Mouse (Mus musculus): Measurements from ENCODE around the gene Kdm2a. TPM values are rescaled to one million over a fixed set of nuclear protein-coding genes. Genes with fewer than 3 reads are reported as not detected.

The Kdm2a gene
- 59.7 TPM in 2 replicates for polyA plus RNA-seq (2016; fragmentation: Nextera tagmentation; extraction: Ambion mirVana)

DNA sequence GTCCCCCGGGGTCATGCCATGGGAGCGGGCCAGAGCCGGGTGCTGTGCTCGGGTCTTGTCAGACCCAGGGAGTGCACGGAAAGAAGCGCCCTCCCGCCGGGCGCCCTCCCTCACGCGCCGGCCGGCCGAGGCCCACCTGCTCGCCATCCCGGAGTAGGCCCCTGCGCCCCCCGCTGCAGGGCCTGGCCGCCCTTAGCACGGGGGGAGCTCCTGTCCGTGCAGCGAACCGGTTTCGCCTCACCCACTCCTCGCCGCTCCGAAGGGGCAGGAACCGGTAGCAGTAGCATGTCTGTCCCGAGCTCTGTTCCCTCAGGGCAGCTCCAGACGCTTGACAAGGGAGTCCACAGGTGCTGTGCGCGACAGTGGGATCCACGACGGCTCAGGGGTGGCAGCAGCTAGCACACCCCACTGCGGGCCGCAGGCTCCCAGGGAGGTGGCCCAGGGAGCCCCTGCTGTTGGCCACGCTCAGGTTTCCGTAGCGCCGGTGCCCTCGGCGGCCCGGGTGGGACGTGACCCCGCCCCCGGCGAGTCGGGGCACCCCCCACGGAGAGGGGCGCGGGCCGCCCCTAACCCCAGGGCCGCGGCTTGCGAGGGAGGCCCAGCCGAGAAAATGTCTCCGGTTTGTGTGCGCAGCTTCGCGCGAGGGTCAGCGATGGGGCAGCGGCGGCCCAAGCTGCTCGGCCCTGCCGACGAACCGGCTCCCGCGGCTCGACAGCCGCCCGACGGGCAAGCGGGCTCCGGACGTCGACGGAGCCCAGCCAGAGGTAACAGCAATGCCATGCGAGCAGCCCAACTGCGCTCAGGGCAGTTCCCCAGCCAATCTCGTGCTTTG, at the start of gene Kdm2a:
Gene Kdm2a, minus strand, starts transcription at position 488 of the 832 bp plus-strand sequence.
- peak; percentile 73; the same call in 1 of the 2 replicates for ATAC-seq (ENCODE audit: low FRiP score)
- H3K4me1 ChIP-seq, result peaks cover 20% of the 10 kb centered on the region
- no peaks in the 10 kb centered on the region for H3K36me3 ChIP-seq
- peak within 1 kb of the TSS; percentile 99 for H3K4me3 ChIP-seq
- peak within 1 kb of the TSS; percentile 96 for H3K27ac ChIP-seq
- peak within 1 kb of the TSS; percentile 99 for H3K9ac ChIP-seq
- no peaks in the 10 kb centered on the region for H3K9me3 ChIP-seq (replicated peaks)
- H3K27me3 ChIP-seq, result no peaks in the 10 kb centered on the region
- peak within 1 kb of the TSS; percentile 69 for H3K4me2 ChIP-seq (replicated peaks)
- under 1% methylated on average over 82 of the region's 82 CpGs for WGBS

DNA sequence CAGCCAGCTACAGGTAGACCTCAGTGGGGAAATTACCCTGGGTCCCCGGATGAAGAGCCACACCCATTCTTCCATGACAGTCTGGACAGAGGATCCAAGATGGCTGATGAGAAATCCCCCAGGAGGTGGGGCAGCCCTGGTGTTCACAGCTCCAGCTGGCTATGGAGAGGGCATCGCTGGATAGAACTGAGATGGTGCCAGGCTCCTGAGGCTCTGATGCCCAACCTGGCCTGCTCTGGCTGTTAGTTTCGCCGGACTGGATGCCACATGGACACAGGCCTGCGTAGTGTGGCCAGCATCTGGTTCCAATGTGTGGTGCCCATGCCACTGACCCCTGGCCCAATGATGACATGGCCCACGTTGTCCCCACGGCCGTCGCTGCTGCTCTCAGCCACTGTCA, 49.4 kb upstream of the Kdm2a start:
- no peak for ATAC-seq (ENCODE audit: low FRiP score)
- WGBS, result 88% methylated on average over 9 of the region's 9 CpGs
- peaks cover 7% of the 10 kb centered on the region; the same call in 1 of the 2 replicates for H3K4me1 ChIP-seq
- no peaks in the 10 kb centered on the region for H3K36me3 ChIP-seq
- no peak overlapping the region for H3K9ac ChIP-seq
- no peaks in the 10 kb centered on the region for H3K27me3 ChIP-seq
- no peak overlapping the region for H3K4me2 ChIP-seq (replicated peaks)
- H3K4me3 ChIP-seq, result no peak overlapping the region
- no peaks in the 10 kb centered on the region for H3K9me3 ChIP-seq (replicated peaks)
- H3K27ac ChIP-seq, result no peak overlapping the region

DNA sequence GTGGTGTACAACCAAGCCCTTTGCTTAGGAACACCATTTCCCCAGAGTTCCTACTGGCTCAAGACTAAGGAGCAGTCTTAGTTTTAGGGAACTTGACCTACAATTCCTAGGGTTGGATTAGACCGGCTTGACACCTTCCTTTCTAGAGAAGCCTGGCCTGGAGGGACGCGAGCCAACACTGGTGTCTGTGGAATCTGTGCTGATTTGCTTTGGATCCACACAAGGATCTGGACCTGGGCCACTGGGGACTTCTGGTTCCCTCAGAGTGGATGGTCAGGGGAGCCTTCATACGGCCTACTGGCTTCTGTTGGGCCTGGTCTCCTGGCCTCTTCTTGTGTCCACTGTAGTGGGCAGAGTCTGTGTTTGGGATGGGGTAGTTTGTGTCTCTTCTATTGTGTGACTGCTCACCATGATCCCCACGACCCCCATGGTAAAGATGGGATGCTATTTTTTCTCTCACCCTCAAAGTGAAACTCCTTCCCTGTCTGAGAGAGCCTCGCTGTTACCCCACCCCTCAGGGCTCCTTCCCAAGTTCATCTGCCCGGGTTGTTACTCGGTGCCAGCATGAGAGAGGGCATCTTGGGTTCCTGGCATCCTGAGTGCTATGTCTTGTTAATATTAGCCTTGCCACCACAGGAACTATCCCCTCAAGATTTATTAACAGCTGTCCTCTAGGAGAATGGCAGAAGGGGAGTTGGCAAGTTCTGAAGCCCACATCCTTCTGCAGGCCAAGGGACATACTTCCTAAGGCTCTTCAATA, 48.8 kb upstream of the Kdm2a start:
- Histone ChIP-seq H3K4me1 (peaks cover 2% of the 10 kb centered on the region; the same call in 1 of the 2 replicates), H3K9me3 (replicated peaks) (no peaks in the 10 kb centered on the region), H3K36me3 (no peaks in the 10 kb centered on the region), H3K4me3 (no peak overlapping the region), H3K27me3 (no peaks in the 10 kb centered on the region), H3K4me2 (replicated peaks) (no peak overlapping the region), H3K27ac (no peak overlapping the region), H3K9ac (no peak overlapping the region)
- no peak for ATAC-seq (ENCODE audit: low FRiP score)
- 89% methylated on average over 8 of the region's 8 CpGs for WGBS

DNA sequence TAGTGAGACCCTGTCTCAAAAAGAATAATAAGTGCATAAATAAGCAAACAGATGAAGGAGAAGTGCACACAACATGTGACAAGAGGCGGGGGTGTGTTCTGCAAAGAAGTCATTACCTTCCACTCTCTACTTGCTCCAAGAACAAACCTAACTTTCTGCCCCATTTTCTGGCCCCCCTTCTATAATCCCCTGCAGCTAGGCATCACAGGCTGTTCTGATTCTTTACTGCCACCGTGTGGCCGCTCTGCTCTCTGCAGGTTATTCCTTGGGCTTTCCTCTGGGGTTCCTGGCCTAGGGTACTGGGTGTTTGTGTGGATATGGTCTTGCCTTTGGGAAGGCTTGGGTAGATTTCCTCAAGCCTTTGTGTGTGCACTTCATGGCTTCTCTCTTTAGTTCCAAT, 44.3 kb upstream of the Kdm2a start:
- no peak overlapping the region for H3K4me3 ChIP-seq
- WGBS, result 9% methylated on average over 3 of the region's 3 CpGs
- no peak overlapping the region for H3K27ac ChIP-seq
- H3K9ac ChIP-seq, result no peak overlapping the region
- H3K9me3 ChIP-seq (replicated peaks), result no peaks in the 10 kb centered on the region
- peaks cover 36% of the 10 kb centered on the region for H3K27me3 ChIP-seq
- H3K4me2 ChIP-seq (replicated peaks), result no peak overlapping the region
- H3K4me1 ChIP-seq, result peaks cover 17% of the 10 kb centered on the region
- 0 out of 2 replicates have a peak, but pooled peaks have one; percentile 8 for ATAC-seq (ENCODE audit: low FRiP score)
- no peaks in the 10 kb centered on the region for H3K36me3 ChIP-seq

DNA sequence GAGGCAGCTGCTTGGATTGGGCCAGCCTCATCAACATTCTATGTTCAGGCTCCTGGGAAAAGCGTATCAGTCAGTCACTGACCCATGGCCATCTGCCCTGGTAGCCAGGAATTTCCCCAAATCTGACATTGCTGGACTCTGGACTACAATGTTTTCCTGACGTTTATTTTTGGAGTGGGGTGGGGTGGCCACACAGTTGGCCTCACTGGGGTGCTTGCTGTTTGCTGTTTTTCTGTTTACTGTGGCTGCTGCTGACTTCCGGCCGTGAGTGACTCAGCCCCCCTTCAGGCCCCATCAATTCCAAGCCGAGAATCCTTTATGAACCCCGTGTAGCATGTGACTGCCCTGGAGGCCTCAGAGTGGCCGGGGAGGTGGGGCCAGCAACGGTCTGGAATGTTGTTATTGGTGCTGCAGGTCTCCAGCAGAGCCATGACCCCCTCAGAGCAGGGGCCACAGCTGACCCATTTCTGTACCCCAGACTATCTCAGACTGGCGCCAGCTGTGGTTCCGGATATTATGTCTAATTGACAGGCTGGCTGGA, 43.6 kb upstream of the Kdm2a start:
- Histone ChIP-seq H3K9me3 (replicated peaks) (no peaks in the 10 kb centered on the region), H3K4me3 (no peak overlapping the region), H3K9ac (no peak overlapping the region), H3K27ac (no peak overlapping the region), H3K4me2 (replicated peaks) (no peak overlapping the region), H3K36me3 (no peaks in the 10 kb centered on the region), H3K27me3 (peaks cover 37% of the 10 kb centered on the region), H3K4me1 (peaks cover 17% of the 10 kb centered on the region)
- peak; percentile 19; the same call in 1 of the 2 replicates for ATAC-seq (ENCODE audit: low FRiP score)
- 28% methylated on average over 10 of the region's 10 CpGs for WGBS

DNA sequence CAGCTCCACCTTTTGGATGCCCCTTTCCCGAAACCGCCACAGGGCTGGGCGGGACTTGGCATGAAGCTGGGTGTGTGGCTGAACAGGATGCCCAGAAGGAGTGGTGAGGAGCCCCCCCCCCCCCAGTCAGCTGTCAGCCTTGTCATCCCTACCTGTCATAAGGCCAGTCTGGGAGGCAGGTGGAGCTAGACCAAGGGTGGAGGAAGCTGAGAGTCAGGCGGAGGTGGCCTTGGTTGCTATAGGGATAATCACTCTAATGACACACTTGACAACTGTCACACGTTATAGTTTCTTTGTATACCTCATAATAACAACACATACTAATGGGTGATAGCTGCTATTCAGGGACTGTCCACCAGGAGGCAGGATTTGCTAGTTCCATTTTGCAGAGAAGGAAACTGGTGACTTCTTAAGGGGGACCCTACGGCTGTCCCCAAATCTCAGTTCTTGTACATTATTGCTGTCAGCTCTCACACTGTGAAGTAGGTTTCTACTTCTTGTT, 43.1 kb upstream of the Kdm2a start:
- H3K27ac ChIP-seq, result no peak overlapping the region
- H3K27me3 ChIP-seq, result peaks cover 37% of the 10 kb centered on the region
- peaks cover 17% of the 10 kb centered on the region for H3K4me1 ChIP-seq
- no peaks in the 10 kb centered on the region for H3K9me3 ChIP-seq (replicated peaks)
- WGBS, result 33% methylated on average over 6 of the region's 6 CpGs
- no peak overlapping the region for H3K9ac ChIP-seq
- ATAC-seq (ENCODE audit: low FRiP score), result no peak
- no peaks in the 10 kb centered on the region for H3K36me3 ChIP-seq
- H3K4me3 ChIP-seq, result no peak overlapping the region
- no peak overlapping the region for H3K4me2 ChIP-seq (replicated peaks)

DNA sequence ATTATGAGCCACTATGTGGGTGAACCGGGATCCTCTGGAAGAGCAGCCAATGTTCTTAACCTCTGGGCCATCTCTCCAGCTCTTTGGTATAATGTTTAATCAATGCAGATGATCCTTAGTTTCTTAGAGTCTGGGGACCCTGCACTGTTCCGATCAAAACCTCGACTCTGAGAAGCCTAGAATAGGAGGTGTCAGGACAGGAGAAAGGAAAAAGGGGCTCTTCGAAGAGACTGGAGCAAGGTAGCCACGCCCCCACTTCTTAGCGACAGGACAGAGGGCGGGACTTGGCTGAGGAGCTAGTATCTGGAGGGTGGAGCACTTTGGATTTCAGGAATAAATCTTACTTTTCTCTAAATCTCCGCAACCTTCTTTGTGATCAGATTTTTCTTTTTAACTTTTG, 42.1 kb upstream of the Kdm2a start:
- Histone ChIP-seq H3K4me2 (replicated peaks) (peak overlapping the region; percentile 91), H3K9ac (no peak overlapping the region), H3K4me1 (peaks cover 17% of the 10 kb centered on the region), H3K27ac (no peak overlapping the region), H3K4me3 (no peak overlapping the region), H3K9me3 (replicated peaks) (no peaks in the 10 kb centered on the region), H3K27me3 (peaks cover 37% of the 10 kb centered on the region), H3K36me3 (no peaks in the 10 kb centered on the region)
- 8% methylated on average over 8 of the region's 8 CpGs for WGBS
- ATAC-seq (ENCODE audit: low FRiP score), result no peak

DNA sequence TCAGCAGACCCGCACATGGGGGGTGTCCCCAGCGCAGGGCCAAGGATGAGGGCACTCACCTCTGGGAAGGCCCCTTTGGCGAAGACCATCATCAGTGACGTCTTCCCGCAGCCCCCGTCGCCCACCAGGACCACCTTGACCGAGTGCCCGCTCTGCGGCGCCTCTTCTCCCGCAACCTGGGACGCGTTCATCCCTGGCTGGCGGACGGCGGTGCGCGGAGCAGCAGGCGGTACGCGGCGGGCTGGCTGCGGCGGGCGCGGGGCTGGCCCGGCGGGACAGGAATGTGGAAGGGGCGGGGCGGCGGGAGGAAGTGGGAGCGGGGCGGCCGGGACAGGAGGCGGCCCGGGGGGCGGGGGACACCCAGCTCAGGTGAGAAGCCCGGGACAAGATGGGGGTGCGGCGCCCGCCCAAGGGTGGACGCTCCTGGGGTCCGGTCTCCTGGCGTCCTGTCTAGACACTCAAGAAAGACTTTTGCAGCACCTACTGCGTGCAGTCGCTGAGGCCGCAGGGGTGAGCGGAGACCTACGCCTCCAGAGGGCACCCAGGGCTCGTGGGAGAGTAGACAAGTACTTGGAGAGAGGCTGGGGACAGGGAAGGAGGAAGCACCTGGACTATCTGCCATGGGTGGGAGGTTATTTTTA, 41.2 kb upstream of the Kdm2a start, which contains the start of gene Rhod:
Gene Rhod, minus strand, starts transcription at position 272 of the 641 bp plus-strand sequence.
- H3K9me3 ChIP-seq (replicated peaks), result no peaks in the 10 kb centered on the region
- peak within 1 kb of the TSS; percentile 76 for H3K9ac ChIP-seq
- H3K36me3 ChIP-seq, result no peaks in the 10 kb centered on the region
- under 1% methylated on average over 44 of the region's 51 CpGs for WGBS
- peaks cover 37% of the 10 kb centered on the region for H3K27me3 ChIP-seq
- peaks cover 17% of the 10 kb centered on the region for H3K4me1 ChIP-seq
- H3K4me2 ChIP-seq (replicated peaks), result peak within 1 kb of the TSS; percentile 91
- peak; percentile 33; the same call in 1 of the 2 replicates for ATAC-seq (ENCODE audit: low FRiP score)
- peak within 1 kb of the TSS; percentile 56 for H3K4me3 ChIP-seq
- no peak within 1 kb of the TSS for H3K27ac ChIP-seq

DNA sequence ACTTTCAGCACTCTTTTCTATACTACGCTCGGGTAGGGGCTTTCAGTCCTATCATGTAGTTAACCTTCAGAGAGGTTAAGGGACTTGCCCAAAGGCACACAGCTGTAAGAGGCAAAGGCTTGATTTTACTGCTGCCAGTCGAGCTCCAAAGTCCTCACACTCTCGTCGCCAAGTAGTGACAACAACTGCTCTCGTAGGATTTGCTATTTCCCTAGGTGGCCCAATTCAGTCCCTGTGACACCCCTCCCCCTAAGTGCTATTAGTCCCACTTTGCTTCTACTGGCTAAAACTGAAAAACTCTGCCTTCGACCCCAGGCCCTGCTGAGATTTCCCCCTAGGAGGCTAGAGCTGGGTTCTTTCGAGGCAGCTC, 40.7 kb upstream of the Kdm2a start:
- no peaks in the 10 kb centered on the region for H3K9me3 ChIP-seq (replicated peaks)
- peaks cover 17% of the 10 kb centered on the region for H3K4me1 ChIP-seq
- peak overlapping the region; percentile 76 for H3K9ac ChIP-seq
- WGBS, result 8% methylated on average over 8 of the region's 8 CpGs
- ATAC-seq (ENCODE audit: low FRiP score), result no peak
- H3K27me3 ChIP-seq, result peaks cover 37% of the 10 kb centered on the region
- H3K36me3 ChIP-seq, result no peaks in the 10 kb centered on the region
- H3K4me3 ChIP-seq, result peak overlapping the region; percentile 56
- no peak overlapping the region for H3K27ac ChIP-seq
- peak overlapping the region; percentile 91 for H3K4me2 ChIP-seq (replicated peaks)

DNA sequence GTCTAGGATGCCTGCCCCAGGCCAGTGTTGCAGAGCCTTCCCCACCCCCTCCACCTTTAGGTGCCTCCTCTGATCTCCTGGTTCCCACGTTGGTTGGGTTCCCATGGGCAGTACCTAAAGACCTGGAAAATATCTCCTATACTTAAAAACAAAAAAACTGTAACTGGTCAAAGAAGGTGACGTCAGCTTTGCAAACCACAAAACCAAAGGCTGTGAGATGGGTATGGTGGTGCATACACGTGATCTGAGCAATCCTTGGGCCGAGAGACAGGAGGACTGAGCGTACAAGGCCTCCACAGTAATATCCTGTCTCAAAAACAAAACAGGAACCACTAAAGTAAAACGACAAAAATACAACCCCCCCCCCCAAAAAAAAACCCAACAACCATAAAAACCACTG, 39.8 kb upstream of the Kdm2a start:
- H3K27ac ChIP-seq, result no peak overlapping the region
- H3K9me3 ChIP-seq (replicated peaks), result no peaks in the 10 kb centered on the region
- WGBS, result 74% methylated on average over 6 of the region's 6 CpGs
- H3K27me3 ChIP-seq, result peaks cover 37% of the 10 kb centered on the region
- no peaks in the 10 kb centered on the region for H3K36me3 ChIP-seq
- H3K4me1 ChIP-seq, result peaks cover 17% of the 10 kb centered on the region
- H3K9ac ChIP-seq, result no peak overlapping the region
- H3K4me3 ChIP-seq, result no peak overlapping the region
- no peak for ATAC-seq (ENCODE audit: low FRiP score)
- no peak overlapping the region for H3K4me2 ChIP-seq (replicated peaks)

DNA sequence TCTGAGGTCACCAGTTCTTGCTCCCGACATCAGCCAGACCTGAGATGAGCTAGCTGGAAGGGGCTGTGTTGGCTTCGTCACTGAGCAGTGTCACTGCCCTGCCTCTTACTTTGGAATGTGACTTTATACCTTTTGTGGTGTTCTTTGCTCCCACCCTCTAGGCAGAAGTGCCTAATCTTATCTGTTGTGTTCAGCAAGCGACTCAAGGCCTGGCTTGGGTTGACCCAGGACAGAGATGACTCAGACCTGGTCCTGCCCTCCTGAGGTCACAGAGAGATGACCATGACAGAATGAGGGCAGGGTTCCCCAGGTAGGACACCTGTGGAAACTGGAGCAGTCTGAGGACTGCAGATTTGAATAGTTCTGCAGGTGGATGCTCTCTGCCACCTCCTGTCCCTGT, 38.2 kb upstream of the Kdm2a start:
- Histone ChIP-seq H3K9me3 (replicated peaks) (no peaks in the 10 kb centered on the region), H3K4me1 (peaks cover 14% of the 10 kb centered on the region), H3K9ac (no peak overlapping the region), H3K4me3 (no peak overlapping the region), H3K36me3 (no peaks in the 10 kb centered on the region), H3K27ac (no peak overlapping the region), H3K27me3 (peaks cover 37% of the 10 kb centered on the region), H3K4me2 (replicated peaks) (no peak overlapping the region)
- 93% methylated on average over 3 of the region's 3 CpGs for WGBS
- no peak for ATAC-seq (ENCODE audit: low FRiP score)

DNA sequence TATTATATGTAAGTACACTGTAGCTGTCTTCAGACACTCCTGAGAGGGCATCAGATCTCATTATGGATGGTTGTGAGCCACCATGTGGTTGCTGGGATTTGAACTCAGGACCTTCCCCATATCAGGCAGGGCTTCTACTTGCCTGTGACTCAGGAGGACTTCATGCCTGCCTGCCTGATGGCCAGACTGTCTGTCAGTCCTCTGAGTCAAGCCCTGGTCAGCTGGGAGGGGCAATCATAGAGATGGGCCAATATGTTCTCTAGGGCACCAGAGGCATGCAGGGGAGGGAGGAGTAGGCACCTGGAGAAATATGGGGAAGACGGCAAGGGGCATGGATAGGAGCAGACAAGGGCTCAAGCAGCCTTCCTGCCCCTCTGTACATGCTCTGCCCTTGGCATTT, 36.9 kb upstream of the Kdm2a start:
- Histone ChIP-seq H3K9ac (no peak overlapping the region), H3K36me3 (no peaks in the 10 kb centered on the region), H3K4me1 (peaks cover 11% of the 10 kb centered on the region), H3K9me3 (replicated peaks) (no peaks in the 10 kb centered on the region), H3K27ac (no peak overlapping the region), H3K4me2 (replicated peaks) (no peak overlapping the region), H3K27me3 (peaks cover 26% of the 10 kb centered on the region), H3K4me3 (no peak overlapping the region)
- ATAC-seq (ENCODE audit: low FRiP score), result no peak
- WGBS, result 87% methylated on average over 1 of the region's 1 CpGs

All from hindbrain, embryonic 12.5 days (tissue).